Mouse (Mus musculus): ENCODE results near the gene Zfp706. TPM values are rescaled to one million over a fixed set of nuclear protein-coding genes. Genes with fewer than 3 reads are reported as not detected.
A peak's percentile ranks its signal among the peaks of the same experiment; 100 is the strongest.

The Zfp706 gene
- polyA plus RNA-seq, 1 experiment from 2014 or later, result 613 TPM

GRCm38 (mm10) chr15:37038666-37039065 lies 31.1 kb upstream of the Zfp706 start:
- no peaks in the 10 kb centered on the region for H3K9me3 ChIP-seq (ENCODE audit: control insufficient read depth, low read length)
- H3K4me2 ChIP-seq (ENCODE audit: low read depth, low read length), result no peak overlapping the region
- no peaks in the 10 kb centered on the region for H3K27me3 ChIP-seq (replicated peaks; ENCODE audit: control insufficient read depth, insufficient read depth, low read length)
- H3K27ac ChIP-seq (ENCODE audit: low read length), result no peak overlapping the region
- H3K4me1 ChIP-seq (ENCODE audit: control insufficient read depth, insufficient read depth, low read length), result peaks cover 3% of the 10 kb centered on the region; the same call in 1 of the 2 replicates
- no peak overlapping the region for H3K9ac ChIP-seq (ENCODE audit: low read depth, low read length)
- ATAC-seq, result no peak
- no peak overlapping the region for H3K4me3 ChIP-seq (ENCODE audit: low read length)
- no peaks in the 10 kb centered on the region for H3K36me3 ChIP-seq (ENCODE audit: control insufficient read depth, insufficient read depth, low read length)
- 57% methylated on average over 1 of the region's 1 CpGs for WGBS

DNA sequence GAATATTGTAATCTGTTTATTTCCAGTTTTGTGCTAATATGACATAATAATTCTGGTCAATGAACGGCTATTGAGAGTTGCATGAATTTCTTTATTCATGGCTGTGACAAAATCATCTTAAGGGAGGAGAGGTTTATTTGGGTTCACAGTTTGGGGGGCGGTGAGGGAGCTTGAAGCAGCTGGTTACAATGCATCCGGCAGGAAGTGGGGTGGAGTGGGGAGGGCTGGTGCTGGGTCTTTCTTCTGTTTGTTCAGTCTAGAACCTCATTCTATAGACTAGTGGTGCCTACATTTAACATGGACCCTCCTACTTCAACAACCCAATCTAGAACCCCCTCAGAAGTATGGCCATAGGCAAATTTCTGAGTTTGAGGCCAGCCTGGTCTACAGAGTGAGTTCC lies 30.1 kb upstream of the Zfp706 start:
- ATAC-seq, result no peak
- WGBS, result 70% methylated on average over 3 of the region's 3 CpGs

GRCm38 (mm10) chr15:37036481-37037156 lies 29.0 kb upstream of the Zfp706 start:
- H3K27ac ChIP-seq (ENCODE audit: low read length), result no peak overlapping the region
- H3K9me3 ChIP-seq (ENCODE audit: control insufficient read depth, low read length), result no peaks in the 10 kb centered on the region
- no peak overlapping the region for H3K4me3 ChIP-seq (ENCODE audit: low read length)
- WGBS, result 38% methylated on average over 7 of the region's 7 CpGs
- H3K36me3 ChIP-seq (ENCODE audit: control insufficient read depth, insufficient read depth, low read length), result no peaks in the 10 kb centered on the region
- no peaks in the 10 kb centered on the region for H3K27me3 ChIP-seq (replicated peaks; ENCODE audit: control insufficient read depth, insufficient read depth, low read length)
- no peak overlapping the region for H3K9ac ChIP-seq (ENCODE audit: low read depth, low read length)
- ATAC-seq, result no peak
- H3K4me2 ChIP-seq (ENCODE audit: low read depth, low read length), result no peak overlapping the region
- H3K4me1 ChIP-seq (ENCODE audit: control insufficient read depth, insufficient read depth, low read length), result peaks cover 3% of the 10 kb centered on the region; the same call in 1 of the 2 replicates

More for the DNA sequence above, 30.1 kb upstream of the Zfp706 start:
- Histone ChIP-seq H3K9me3 (ENCODE audit: control insufficient read depth, low read length) (no peaks in the 10 kb centered on the region), H3K4me1 (ENCODE audit: control insufficient read depth, insufficient read depth, low read length) (peaks cover 3% of the 10 kb centered on the region; the same call in 1 of the 2 replicates), H3K4me3 (ENCODE audit: low read length) (no peak overlapping the region), H3K4me2 (ENCODE audit: low read depth, low read length) (no peak overlapping the region), H3K9ac (ENCODE audit: low read depth, low read length) (no peak overlapping the region), H3K27ac (ENCODE audit: low read length) (no peak overlapping the region), H3K36me3 (ENCODE audit: control insufficient read depth, insufficient read depth, low read length) (no peaks in the 10 kb centered on the region), H3K27me3 (replicated peaks; ENCODE audit: control insufficient read depth, insufficient read depth, low read length) (no peaks in the 10 kb centered on the region)

GRCm38 (mm10) chr15:37034155-37034554 lies 26.6 kb upstream of the Zfp706 start:
- Histone ChIP-seq H3K4me2 (ENCODE audit: low read depth, low read length) (no peak overlapping the region), H3K4me1 (ENCODE audit: control insufficient read depth, insufficient read depth, low read length) (peaks cover 7% of the 10 kb centered on the region; the same call in 1 of the 2 replicates), H3K36me3 (ENCODE audit: control insufficient read depth, insufficient read depth, low read length) (no peaks in the 10 kb centered on the region), H3K9ac (ENCODE audit: low read depth, low read length) (no peak overlapping the region), H3K9me3 (ENCODE audit: control insufficient read depth, low read length) (no peaks in the 10 kb centered on the region), H3K27ac (ENCODE audit: low read length) (0 out of 2 replicates have a peak overlapping the region, but pooled peaks have one; percentile 34), H3K4me3 (ENCODE audit: low read length) (no peak overlapping the region), H3K27me3 (replicated peaks; ENCODE audit: control insufficient read depth, insufficient read depth, low read length) (no peaks in the 10 kb centered on the region)
- 64% methylated on average over 2 of the region's 2 CpGs for WGBS
- ATAC-seq, result peak; percentile 57

GRCm38 (mm10) chr15:37033431-37033830 lies 25.9 kb upstream of the Zfp706 start:
- Histone ChIP-seq H3K4me3 (ENCODE audit: low read length) (no peak overlapping the region), H3K27ac (ENCODE audit: low read length) (no peak overlapping the region), H3K4me2 (ENCODE audit: low read depth, low read length) (no peak overlapping the region), H3K4me1 (ENCODE audit: control insufficient read depth, insufficient read depth, low read length) (peaks cover 7% of the 10 kb centered on the region; the same call in 1 of the 2 replicates), H3K9me3 (ENCODE audit: control insufficient read depth, low read length) (no peaks in the 10 kb centered on the region), H3K9ac (ENCODE audit: low read depth, low read length) (no peak overlapping the region), H3K27me3 (replicated peaks; ENCODE audit: control insufficient read depth, insufficient read depth, low read length) (no peaks in the 10 kb centered on the region), H3K36me3 (ENCODE audit: control insufficient read depth, insufficient read depth, low read length) (no peaks in the 10 kb centered on the region)
- ATAC-seq, result no peak
- WGBS, result 86% methylated on average over 2 of the region's 2 CpGs

GRCm38 (mm10) chr15:37031334-37032150 lies 24.0 kb upstream of the Zfp706 start:
- Histone ChIP-seq H3K9ac (ENCODE audit: low read depth, low read length) (no peak overlapping the region), H3K4me1 (ENCODE audit: control insufficient read depth, insufficient read depth, low read length) (peaks cover 7% of the 10 kb centered on the region; the same call in 1 of the 2 replicates), H3K27me3 (replicated peaks; ENCODE audit: control insufficient read depth, insufficient read depth, low read length) (no peaks in the 10 kb centered on the region), H3K9me3 (ENCODE audit: control insufficient read depth, low read length) (no peaks in the 10 kb centered on the region), H3K4me2 (ENCODE audit: low read depth, low read length) (no peak overlapping the region), H3K36me3 (ENCODE audit: control insufficient read depth, insufficient read depth, low read length) (no peaks in the 10 kb centered on the region), H3K27ac (ENCODE audit: low read length) (no peak overlapping the region), H3K4me3 (ENCODE audit: low read length) (no peak overlapping the region)
- 25% methylated on average over 6 of the region's 6 CpGs for WGBS
- peak; percentile 59 for ATAC-seq

- Histone ChIP-seq H3K9ac (ENCODE audit: low read depth, low read length) (no peak overlapping the region), H3K36me3 (ENCODE audit: control insufficient read depth, insufficient read depth, low read length) (no peaks in the 10 kb centered on the region), H3K4me3 (ENCODE audit: low read length) (no peak overlapping the region), H3K27me3 (replicated peaks; ENCODE audit: control insufficient read depth, insufficient read depth, low read length) (no peaks in the 10 kb centered on the region), H3K9me3 (ENCODE audit: control insufficient read depth, low read length) (no peaks in the 10 kb centered on the region), H3K4me2 (ENCODE audit: low read depth, low read length) (no peak overlapping the region), H3K4me1 (ENCODE audit: control insufficient read depth, insufficient read depth, low read length) (peaks cover 7% of the 10 kb centered on the region; the same call in 1 of the 2 replicates), H3K27ac (ENCODE audit: low read length) (no peak overlapping the region)
- WGBS, result 35% methylated on average over 3 of the region's 3 CpGs
- no peak for ATAC-seq
Observed at GRCm38 (mm10) chr15:37030929-37031328, 23.4 kb upstream of the Zfp706 start.

DNA sequence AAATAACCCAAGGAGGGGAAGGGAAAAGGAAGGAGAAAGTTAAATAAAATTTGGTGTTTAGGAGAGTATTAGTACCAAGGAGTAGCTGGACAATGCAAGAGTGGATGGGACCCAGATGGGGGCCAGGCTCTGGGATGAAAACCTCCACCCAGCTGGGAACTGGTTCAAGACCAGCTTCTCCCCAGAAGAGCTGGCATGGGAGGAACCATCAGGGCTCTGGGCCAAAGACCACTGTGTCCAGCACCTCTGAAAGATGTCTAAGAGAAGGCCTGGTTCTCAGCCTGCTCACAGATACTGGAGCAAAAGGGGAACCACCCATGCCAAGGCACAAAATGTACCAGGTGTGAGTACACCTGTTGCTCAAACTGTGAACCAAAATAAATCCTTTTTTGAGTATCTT lies 20.4 kb upstream of the Zfp706 start:
- H3K36me3 ChIP-seq (ENCODE audit: control insufficient read depth, insufficient read depth, low read length), result no peaks in the 10 kb centered on the region
- no peaks in the 10 kb centered on the region for H3K9me3 ChIP-seq (ENCODE audit: control insufficient read depth, low read length)
- 0 out of 2 replicates have a peak, but pooled peaks cover 4% of the 10 kb centered on the region for H3K4me1 ChIP-seq (ENCODE audit: control insufficient read depth, insufficient read depth, low read length)
- H3K27ac ChIP-seq (ENCODE audit: low read length), result no peak overlapping the region
- H3K4me2 ChIP-seq (ENCODE audit: low read depth, low read length), result no peak overlapping the region
- no peak for ATAC-seq
- H3K27me3 ChIP-seq (replicated peaks; ENCODE audit: control insufficient read depth, insufficient read depth, low read length), result no peaks in the 10 kb centered on the region
- no peak overlapping the region for H3K4me3 ChIP-seq (ENCODE audit: low read length)
- H3K9ac ChIP-seq (ENCODE audit: low read depth, low read length), result no peak overlapping the region

GRCm38 (mm10) chr15:37026458-37026857 lies 18.9 kb upstream of the Zfp706 start:
- ATAC-seq, result no peak
- Histone ChIP-seq H3K27ac (ENCODE audit: low read length) (no peak overlapping the region), H3K27me3 (replicated peaks; ENCODE audit: control insufficient read depth, insufficient read depth, low read length) (no peaks in the 10 kb centered on the region), H3K4me3 (ENCODE audit: low read length) (no peak overlapping the region), H3K9ac (ENCODE audit: low read depth, low read length) (no peak overlapping the region), H3K4me2 (ENCODE audit: low read depth, low read length) (no peak overlapping the region), H3K36me3 (ENCODE audit: control insufficient read depth, insufficient read depth, low read length) (no peaks in the 10 kb centered on the region), H3K9me3 (ENCODE audit: control insufficient read depth, low read length) (no peaks in the 10 kb centered on the region), H3K4me1 (ENCODE audit: control insufficient read depth, insufficient read depth, low read length) (0 out of 2 replicates have a peak, but pooled peaks cover 3% of the 10 kb centered on the region)
- 62% methylated on average over 4 of the region's 4 CpGs for WGBS

Measured in intestine, embryonic 16.5 days (tissue).